Mouse (Mus musculus) gastrocnemius, adult 8-10 months (tissue): ENCODE measurements around the gene Mfap1a. TPM values are rescaled to one million over a fixed set of nuclear protein-coding genes. Genes with fewer than 3 reads are reported as not detected.
"Not testable (repeated sequence)": the region's sequence is repeated elsewhere in the genome, so short reads cannot be mapped to it uniquely, and the experiment has no call there.

ENCODE experiments used
- DNase-seq, 2 experiments: peaks; one replicate each; pipeline ENCODE4 v3.0.0; 2022; ENCODE audit warnings: low spot score in 2 of 2
- total RNA-seq, 4 experiments: library from RNA; stranded (reverse); gene quantifications; 2 replicates each; pipeline ENCODE4 v1.2.4; 2022

Gene Mfap1a
- 10 to 100 TPM; 15.1 to 21.0 (median 16.4) TPM for total RNA-seq

DNA sequence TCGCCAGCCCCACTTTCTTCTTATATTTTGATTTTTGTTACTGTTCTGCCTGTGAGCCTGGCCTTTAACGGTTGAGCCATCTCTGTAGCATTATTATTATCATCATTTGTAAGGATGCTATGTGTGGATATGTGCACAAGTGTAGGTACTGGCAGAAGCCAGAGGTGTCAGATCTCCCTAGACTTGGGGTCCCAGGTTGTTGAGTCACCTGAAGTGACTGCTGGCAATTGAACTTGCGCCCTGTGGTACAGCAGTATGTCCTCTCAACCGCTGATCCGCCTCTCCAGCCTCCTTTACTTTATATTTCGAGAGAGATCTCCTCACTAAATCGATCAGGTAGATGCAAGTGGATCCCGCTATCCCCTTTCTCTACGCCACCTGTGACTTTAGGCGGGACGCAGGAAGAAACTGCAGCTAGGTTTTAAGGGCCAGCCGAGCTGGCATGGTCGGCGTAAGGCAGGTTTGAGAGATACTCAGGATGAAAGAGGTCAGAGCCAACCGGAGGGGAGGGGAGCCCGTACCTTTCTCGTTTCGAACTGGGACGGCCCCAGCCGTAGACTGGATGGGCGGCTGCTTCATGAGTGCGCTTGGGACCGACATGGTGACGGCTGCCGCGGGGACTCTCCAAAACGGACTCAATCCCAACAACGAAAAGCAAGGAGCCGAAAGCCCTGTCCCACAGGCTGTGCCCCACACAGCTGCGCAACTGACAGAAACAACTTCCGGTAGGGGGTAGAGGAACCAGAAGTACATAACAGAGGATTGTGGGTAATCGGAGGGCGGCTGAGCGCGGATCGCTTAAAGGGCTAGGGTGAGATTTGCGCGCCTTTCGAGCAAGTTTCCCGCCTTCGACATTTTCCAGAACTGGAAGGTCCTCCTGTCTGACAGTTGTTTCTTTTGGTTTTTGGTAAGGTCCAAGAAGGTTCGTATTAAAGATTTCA, at the start of gene Mfap1a, which contains the start of gene Wdr76:
TSS of gene Mfap1a (minus strand) at position 724 of the 941 bp plus-strand sequence.
TSS of gene Wdr76 (plus strand) at position 782 of the 941 bp plus-strand sequence.
- peak; percentile 58 to 74 for DNase-seq

DNA sequence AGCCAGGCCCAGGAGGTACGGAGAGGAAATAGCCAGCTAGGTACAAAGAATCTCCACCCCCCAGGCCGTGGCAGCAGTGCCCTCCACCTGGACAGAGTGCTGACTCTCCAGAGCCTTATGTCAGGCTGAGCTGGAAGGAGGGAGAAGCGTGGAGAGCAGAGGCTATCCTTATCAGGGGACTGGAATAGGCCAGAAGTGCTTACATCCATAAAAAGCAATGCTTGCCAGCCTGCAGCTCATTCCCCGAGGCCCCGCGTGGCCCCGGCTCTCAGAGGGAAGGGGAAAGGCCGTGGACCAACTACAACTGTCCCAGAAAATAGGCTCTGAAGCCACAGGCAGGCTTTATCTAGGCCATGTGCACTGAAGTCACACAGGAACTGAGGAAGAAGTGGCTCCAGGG, 44.8 kb upstream of the Mfap1a start:
- DNase-seq = no peak

DNA sequence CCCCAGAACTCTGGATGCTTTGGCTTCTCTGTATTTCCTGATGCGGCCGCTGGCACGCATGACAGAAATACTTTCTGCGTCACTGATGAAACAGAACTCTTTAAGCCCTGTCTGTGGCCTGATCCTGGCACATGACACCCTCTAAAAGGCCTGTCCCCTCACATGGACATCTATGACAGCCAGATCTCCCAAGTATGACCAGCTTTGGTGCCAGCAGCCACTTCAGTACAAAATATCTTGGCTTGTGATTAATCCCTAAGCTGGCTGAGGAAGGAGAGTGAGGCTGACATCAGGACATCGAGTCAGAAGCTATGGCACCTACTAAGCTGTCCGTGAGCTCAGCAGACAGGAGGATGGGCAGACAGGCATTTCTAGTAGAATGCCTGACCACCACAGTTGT, 43.2 kb upstream of the Mfap1a start:
- no peak for DNase-seq

DNA sequence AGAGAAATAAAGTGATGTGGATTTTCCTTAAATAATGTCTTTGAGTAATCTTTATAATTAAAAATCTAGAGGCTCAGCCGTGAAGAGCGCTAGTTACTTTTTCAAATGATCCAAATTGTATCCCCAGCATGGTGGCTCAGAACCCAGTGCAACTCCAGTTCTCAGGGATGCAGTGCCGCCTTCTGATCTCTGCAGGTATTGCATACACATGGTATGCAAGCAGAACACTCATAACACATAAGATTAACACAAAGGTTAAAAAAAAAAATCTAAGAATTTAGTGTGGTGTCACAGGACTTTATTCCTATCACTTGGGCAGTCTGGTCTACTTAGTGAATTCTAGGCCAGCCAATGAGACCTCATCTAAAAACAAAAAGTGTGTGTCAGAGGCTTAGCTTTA, 38.4 kb upstream of the Mfap1a start:
- no peak for DNase-seq

DNA sequence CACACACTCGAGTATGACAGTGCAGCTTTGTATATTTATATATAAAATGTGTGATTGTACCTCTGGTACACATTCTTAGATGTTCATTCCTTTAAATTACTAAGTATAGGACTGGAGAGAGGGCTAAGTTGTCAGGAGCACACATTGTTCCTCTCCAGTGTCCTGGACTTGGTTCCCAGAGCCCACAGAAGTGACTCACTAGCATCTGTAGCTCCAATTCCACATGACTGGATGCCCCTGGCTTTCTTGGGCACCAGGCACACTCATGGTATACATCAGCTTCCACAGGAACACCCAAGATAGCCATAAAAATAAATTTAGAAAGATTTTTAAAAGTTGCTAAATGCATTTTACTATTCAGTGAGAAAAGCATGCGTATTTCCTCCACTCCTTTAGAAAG, 18.6 kb upstream of the Mfap1a start:
- DNase-seq = no peak

DNA sequence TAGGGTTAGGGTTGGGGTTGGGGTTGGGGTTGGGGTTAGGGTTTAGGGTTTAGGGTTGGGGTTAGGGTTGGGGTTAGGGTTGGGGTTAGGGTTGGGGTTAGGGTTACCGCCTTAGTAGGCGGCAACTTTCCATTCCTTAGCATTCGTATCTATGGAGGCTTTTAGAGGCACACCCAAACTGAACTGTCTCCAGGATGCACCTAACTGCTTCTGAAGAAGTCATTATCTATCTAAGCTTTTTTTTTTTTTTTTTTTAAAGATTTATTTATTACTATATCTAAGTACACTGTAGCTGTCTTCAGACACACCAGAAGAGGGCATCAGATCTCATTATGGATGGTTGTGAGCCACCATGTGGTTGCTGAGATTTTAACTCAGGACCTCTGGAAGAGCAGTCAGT, 16.4 kb upstream of the Mfap1a start:
- DNase-seq = not testable (repeated sequence)

DNA sequence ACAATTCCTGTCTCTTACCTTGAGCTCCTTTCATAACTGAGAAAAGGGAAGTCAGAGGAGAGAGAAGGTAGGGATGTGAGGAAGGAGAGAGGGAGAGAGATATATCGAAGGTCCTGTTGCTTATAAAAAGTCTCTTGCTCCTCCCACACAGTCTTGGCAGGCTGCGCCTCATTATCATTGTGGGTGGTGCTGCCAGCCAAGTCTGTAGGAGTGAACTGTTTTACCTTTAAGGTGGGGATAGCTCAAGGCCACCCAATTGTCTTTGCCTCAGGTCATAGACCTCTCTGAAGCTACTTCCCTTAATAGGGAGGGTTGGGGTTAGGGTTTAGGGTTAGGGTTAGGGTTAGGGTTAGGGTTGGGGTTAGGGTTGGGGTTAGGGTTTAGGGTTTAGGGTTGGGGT, 15.5 kb upstream of the Mfap1a start:
- no peak for DNase-seq

DNA sequence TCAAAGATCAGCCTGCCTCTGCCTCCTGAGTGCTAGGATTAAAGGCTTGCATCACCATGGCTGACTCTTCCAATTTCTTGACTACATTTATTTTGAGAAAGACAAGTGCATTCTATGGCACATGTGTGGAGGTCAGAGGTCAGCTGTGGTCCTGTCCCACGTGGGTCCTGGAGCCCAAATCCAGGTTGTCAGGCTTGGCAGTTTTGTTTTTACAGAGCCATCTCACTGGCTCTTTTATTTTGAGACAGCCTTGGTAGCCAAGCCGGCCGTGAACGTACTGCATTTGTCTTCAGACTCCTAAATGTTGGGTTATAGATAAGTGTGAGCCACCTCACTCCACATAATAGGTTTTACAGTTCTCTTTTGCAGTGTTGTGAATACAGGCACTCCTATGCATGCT, 12.2 kb upstream of the Mfap1a start:
- not testable (repeated sequence) for DNase-seq

DNA sequence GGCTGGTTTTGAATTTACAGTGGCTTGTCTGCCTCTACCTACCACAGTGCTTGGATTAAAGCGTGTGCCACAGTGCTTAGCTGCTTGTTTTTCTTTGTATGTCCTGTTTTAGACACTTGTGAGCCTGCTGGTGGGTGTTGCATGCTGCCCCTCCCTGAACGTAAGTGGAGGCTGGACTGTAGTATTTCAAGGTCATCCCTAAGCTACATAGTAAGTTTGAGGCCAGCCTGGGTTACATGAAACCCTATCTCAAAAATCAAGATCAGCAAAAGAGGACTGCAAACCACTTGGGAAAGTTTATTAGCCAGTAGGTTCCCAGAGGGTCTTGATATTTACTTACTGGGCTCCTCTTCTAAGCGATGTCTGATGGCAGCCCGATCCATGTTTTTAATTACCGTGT, 11.6 kb upstream of the Mfap1a start:
- no peak for DNase-seq

DNA sequence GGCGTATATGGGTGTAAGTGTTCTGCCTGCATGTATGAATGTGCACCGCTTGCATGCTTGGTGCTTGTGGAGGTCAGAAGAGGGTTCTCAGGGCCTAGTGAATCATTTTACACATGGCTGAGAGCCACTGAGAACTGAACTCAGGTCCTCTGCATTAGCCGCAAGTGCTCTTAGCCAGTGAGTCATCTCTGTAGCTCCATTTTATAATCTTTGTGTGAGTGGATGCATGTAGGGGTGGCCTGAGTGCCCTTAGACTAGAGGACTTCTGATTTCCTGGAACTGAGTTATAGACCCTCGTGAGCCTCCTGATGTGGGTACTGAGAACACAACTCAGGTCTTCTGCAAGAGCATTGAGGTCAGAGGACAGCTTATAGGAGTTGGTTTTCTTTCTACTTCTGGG, 7.7 kb upstream of the Mfap1a start:
- DNase-seq = no peak

DNA sequence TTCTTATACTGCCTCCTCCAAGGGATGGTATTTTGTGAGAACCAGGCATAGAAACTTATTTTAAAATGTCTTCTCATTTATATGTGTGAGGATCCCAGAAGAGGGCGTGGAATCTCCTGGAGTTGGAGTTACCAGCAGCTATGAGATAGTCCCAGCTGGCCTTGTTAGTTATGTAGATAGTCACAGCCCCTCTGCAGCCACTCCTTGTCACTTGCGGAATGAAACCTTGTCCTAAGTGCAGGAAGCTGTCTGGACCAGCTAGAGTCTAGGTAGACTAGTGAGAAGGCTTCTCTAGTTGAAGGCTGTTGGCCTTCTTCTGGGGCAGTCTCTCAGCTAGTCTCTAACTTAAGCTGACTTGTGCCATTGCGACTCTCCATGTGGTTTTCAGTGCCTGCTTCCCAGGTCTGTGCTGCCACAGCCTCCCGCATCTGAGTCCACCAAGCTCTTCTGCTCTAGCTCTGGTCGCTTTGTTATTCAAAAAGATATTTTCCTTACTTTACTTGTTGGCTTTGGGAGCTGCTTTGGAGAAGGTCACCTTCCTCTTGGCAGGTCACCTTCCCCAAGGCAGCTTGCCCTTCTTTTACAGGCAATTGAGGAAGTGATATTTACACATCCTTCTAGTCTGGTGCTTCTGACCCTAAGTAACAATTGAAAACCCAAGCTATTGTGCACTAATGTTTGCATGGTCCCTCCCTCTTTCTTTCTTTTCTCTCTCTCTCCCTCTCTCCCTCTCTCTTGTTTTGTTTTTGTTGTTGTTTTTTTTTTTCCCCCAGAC, 6.7 kb upstream of the Mfap1a start:
- not testable (repeated sequence) for DNase-seq

DNA sequence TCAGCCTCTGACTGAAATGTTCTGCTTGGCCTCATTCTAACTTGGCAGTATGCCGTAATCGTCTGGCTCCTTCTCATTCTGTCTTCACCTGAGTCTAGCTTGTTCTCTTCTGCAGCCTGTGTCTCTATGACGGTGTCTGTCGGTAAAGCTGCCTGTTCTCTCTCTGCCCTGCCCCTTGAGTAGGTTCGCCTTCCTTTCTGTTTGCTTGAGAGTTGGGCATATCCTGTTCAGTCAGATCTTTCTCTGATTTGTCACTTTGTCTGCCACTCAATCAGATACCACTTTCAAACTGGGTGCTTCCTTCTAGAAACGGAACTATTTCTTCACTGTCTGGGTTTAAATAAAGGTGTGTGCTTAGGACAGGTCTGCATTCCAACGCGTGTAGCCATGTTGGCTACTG, 4.9 kb upstream of the Mfap1a start:
- no peak for DNase-seq

DNA sequence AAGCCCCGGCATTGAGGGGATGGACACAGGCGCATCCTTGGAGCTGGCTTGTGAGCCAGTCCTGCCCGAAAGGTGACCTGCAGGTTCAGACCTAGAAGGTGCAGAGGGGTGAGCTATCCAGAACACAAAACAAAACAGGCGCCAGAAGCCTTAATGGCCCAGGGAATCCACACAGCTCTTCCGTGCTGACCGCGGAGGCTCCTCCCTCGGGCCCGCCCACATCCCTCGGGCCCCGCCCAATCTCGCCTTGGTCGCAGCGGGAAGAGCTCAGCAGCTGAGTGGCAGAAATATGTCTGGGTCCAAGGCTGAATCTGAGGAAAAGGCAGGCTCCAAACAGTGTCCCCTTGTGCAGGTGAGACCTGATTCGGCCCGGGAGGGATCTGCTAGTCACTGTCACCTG, 3.1 kb upstream of the Mfap1a start:
- peak; percentile 36 to 45 for DNase-seq

DNA sequence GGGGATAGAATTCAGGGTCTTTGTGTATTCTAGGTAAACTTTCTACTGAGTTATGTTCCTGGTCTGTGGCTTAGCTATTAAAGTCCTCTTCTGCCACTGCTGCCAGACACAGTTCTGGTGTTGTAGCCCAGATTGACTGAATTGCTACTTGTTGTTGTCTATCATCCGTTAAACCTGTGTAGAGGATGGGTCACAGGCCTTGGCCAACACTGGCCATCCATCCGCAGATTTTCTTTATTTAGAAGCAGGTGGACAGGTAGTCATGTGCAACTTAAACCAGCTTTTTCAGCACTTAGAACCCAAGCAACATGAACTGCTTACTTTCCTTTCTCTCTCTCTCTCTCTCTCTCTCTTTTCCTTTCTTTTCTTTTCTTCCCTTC, 1.5 kb upstream of the Mfap1a start:
- DNase-seq = no peak

DNA sequence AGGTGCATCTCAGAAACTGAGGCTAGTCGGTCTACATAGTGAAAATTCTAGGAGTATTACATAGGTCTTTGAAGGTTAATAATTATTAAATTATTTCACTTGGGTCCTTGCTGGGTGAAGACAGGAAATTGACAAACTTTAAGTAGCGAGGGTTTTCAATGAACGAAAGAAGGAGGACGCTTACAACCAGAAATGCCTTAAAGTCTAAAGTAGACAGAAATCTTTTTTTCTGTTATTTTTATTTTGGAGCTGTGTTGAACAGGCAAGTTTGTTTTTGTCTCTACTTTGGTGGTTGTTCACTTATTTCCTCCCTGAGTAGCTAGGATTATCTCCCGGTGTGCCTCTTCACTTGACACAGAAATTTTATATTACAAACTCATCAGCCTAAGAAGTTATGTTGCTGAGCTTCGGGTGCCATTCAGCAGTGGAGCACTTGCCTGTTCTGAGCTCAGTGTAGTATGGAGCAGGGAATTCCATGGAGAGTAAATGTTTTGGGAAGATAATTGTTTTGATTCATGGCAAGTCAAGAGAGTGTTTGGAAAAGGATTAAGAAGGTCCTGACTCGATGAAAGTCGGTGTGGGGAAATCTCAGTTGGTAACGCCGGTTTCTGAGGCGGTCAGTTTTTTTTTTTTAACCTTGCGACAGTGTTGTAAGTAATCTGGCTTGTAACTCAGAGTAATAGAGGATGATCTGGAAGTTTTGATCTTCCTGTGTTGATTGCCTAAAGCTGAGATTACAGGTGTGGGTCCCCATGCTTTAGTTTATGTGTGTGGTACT, 897 bp upstream of the Mfap1a start:
- DNase-seq = no peak

DNA sequence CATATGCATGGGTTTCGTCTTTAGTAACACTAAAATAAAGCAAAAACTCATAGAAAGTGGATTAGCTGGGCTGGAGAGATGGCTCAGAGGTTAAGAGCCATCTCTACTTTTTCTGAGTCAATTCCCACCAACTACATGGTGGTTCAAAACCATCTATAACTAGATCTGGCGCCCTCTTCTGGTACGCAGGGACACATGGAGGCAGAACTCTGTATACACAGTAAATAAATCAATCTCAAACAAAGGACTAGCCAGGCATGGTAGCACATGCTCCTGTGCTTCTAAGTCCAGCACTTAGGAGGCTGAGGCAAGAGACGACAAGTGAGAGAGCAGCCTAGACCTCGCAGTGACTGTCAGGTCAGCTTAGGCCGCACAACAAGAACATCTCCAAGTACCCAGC, 4.9 kb downstream of the Mfap1a start:
- DNase-seq = not testable (repeated sequence)

DNA sequence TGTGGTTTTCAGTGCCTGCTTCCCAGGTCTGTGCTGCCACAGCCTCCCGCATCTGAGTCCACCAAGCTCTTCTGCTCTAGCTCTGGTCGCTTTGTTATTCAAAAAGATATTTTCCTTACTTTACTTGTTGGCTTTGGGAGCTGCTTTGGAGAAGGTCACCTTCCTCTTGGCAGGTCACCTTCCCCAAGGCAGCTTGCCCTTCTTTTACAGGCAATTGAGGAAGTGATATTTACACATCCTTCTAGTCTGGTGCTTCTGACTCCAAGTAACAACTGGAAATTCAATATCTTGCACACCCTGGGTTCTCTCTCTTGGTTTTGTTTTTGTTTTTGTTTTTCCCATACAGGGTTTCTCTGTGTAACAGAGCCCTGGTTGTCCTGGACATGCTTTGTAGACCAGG, 22.1 kb downstream of the Mfap1a start:
- not testable (repeated sequence) for DNase-seq

DNA sequence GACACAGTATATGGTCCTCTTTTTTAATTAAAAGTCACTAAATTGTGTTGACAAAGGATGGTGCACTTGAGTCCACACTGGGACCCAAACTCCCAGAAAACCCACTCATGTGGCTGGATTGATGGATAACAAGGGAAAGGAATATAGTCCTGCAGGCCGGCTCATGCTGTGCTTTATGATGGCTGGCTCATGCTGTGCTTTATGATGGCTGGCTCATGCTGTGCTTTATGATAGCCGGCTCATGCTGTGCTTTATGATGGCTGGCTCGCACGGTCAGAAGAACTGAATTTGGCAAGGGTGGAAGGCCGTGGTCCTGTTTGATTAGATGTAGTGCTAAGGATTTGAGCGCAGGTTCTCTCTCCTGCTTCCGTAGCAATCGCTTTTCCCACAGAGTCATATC, 22.9 kb downstream of the Mfap1a start:
- DNase-seq = no peak

DNA sequence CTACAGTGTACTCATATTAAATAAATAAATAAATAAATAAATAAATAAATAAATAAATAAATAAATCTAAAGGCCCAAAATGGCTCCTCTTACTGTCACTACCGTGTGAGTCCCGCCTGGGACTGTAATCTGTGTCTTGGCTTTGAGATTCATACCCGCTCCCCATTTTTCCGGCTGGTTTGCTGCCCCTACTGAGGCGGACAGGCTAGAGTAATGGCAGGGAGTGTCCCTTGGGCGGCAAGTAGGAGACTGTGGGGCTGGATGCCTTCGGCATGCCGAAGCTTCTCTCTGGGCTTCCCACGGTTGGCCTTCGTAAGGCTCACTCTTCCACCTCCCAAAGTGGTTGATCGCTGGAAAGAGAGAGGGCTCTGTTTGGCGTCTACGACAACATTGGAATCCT, 25.5 kb downstream of the Mfap1a start:
- not testable (repeated sequence) for DNase-seq

DNA sequence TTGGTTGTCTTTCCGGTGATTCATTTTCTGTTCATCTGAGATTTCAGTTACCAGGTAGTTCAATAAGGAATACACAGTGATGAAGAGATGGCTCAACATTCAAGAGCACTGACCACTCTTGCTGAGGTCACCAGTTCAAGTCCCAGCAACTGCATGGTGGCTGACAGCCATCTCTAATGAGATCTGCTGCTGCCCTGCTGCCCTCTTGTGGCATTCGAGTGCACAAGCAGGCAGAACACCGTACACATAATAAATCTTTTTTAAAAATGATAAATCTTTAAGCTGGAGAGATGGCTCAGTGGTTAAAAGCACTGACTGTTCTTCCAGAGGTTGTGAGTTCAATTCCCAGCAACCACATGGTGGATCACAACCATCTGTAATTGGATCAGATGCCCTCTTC, 26.0 kb downstream of the Mfap1a start:
- DNase-seq = no peak

DNA sequence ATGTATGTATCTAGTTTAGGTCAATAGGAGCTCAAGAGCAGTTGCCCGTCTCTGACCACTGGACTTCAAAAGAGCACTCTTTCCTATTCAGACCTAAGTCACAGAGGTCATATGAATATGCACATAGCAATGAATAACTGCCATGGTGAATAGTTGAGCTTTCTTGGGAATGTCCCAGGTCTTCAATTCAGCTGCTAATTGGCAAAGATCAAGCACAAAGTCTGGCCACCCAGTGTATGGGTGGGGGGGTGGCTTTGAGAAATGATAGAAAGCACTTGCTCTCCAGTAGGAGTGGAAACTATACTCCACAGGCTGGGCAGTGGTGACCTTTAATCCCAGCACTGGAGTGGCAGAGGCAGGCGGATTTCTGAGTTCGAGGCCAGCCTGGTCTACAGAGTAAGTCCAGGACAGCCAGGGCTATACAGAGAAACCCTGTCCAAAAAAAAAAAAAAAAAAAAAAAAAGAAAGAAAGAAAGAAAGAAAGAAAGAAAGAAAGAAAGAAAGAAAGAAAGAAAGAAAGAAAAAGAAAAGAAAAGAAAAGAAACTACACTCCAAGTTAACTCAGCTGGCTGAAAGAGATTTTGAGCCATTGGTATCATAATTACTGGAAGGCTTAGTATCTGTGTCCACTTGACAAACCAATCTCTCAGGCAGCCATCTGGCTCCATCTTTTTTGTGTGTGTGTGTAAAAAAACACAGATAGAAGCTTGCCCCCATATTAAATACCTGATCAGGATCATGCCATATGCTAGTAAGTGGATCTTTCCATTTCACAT, 28.8 kb downstream of the Mfap1a start:
- no peak for DNase-seq
